Mouse (Mus musculus) neural tube, embryonic 12.5 days (tissue): ENCODE data around the gene Grtp1. TPM values are rescaled to one million over a fixed set of nuclear protein-coding genes. Genes with fewer than 3 reads are reported as not detected.

ENCODE experiments used
- ATAC-seq: fragments of 200-750 bp; cut with Nextera tagmentation; 2 replicates; pipeline ENCODE4 v1.8.0; 2017; ENCODE audit warnings: low read depth, mild to moderate bottlenecking, moderate TSS enrichment, moderate library complexity; ENCODE audit not compliant: low FRiP score
- H3K27ac ChIP-seq: fragments of 300-500 bp; sonication (generic); 2 replicates; pipeline ENCODE4 v1.5.1; 2016
- H3K27me3 ChIP-seq: fragments of 300-500 bp; sonication (generic); replicated peaks from 2 replicates; pipeline ENCODE4 v1.6.1; 2016; ENCODE audit warnings: mild to moderate bottlenecking
- H3K36me3 ChIP-seq: fragments of 300-500 bp; sonication (generic); 2 replicates; pipeline ENCODE4 v1.6.1; 2016; ENCODE audit warnings: mild to moderate bottlenecking
- H3K4me1 ChIP-seq: fragments of 300-500 bp; sonication (generic); 2 replicates; pipeline ENCODE4 v1.6.1; 2016
- H3K4me2 ChIP-seq: fragments of 300-500 bp; sonication (generic); replicated peaks from 2 replicates; pipeline ENCODE4 v1.6.1; 2016; ENCODE audit warnings: mild to moderate bottlenecking
- H3K4me3 ChIP-seq: fragments of 300-500 bp; sonication (generic); 2 replicates; pipeline ENCODE4 v1.5.1; 2016
- H3K9ac ChIP-seq: fragments of 300-500 bp; sonication (generic); 2 replicates; pipeline ENCODE4 v1.6.1; 2016; ENCODE audit warnings: mild to moderate bottlenecking
- H3K9me3 ChIP-seq: fragments of 300-500 bp; sonication (generic); 2 replicates; pipeline ENCODE4 v1.6.1; 2016; ENCODE audit warnings: mild to moderate bottlenecking
- WGBS: fragments of 180-500 bp; shearing (Covaris S2); methylation state at CpG from one replicate; pipeline ENCODE4 v1.1.7; 2016; 5-methylcytosine and 5-hydroxymethylcytosine counted together
- polyA plus RNA-seq: library from polyadenylated mRNA; unstranded; fragments of >200 nt; fragmentation: Nextera tagmentation; extraction: Ambion mirVana; gene quantifications from 2 replicates; pipeline ENCODE4 v1.2.1, GENCODE M21; 2016

The Grtp1 gene
- polyA plus RNA-seq, 1 experiment from 2014 or later = 11.3 TPM

DNA sequence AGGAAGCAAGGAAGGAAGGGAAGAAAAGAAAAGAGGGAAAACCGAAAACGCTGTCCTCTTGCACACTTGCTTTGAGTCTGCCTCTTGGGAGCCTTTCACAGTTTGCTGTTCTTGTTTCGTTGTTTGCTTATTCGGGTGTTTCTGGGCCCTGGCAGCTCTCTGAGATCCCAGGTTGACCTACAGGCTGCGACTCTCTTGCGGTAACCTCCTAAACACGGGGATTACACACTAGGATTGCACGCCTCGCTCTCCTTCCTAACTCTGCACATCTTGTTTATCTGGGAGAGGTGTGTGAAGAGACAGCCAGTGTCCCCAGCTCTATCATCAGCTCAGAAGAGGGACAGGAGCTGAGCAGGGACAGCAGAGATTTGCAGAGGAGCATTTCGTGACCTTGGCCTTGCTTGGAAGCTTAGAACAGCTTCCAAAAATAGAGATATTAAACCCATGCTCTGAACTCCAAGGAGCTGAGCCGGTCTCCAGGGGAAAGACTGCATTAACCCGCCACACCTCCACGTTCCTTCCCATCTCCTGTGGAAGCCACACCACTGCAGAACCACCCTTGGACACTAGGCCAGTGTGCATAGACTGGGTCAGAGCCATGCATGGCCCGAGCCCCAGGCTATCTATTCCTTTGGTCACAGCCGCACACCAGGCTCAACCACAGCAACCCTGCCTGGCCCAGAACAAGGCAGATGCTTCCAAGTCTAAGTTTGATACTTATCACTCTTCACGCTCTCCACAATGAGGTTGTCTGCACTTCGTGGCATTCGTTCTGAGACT, 19.3 kb downstream of the Grtp1 start:
- Histone ChIP-seq H3K36me3 (peaks cover 21% of the 10 kb centered on the region), H3K27me3 (no peaks in the 10 kb centered on the region), H3K9ac (no peak overlapping the region), H3K4me1 (no peaks in the 10 kb centered on the region), H3K4me2 (no peak overlapping the region), H3K27ac (no peak overlapping the region), H3K9me3 (no peaks in the 10 kb centered on the region), H3K4me3 (no peak overlapping the region)
- ATAC-seq = no peak
- 86% methylated on average over 18 of the region's 18 CpGs for WGBS

GRCm38 (mm10) chr8:13180408-13180807, 20.0 kb downstream of the Grtp1 start:
- H3K27me3 ChIP-seq = no peaks in the 10 kb centered on the region
- H3K4me3 ChIP-seq = no peak overlapping the region
- H3K9me3 ChIP-seq = no peaks in the 10 kb centered on the region
- H3K9ac ChIP-seq = no peak overlapping the region
- no peaks in the 10 kb centered on the region for H3K4me1 ChIP-seq
- H3K36me3 ChIP-seq = peaks cover 28% of the 10 kb centered on the region
- no peak overlapping the region for H3K27ac ChIP-seq
- WGBS = 87% methylated on average over 9 of the region's 9 CpGs
- no peak overlapping the region for H3K4me2 ChIP-seq
- no peak for ATAC-seq

DNA sequence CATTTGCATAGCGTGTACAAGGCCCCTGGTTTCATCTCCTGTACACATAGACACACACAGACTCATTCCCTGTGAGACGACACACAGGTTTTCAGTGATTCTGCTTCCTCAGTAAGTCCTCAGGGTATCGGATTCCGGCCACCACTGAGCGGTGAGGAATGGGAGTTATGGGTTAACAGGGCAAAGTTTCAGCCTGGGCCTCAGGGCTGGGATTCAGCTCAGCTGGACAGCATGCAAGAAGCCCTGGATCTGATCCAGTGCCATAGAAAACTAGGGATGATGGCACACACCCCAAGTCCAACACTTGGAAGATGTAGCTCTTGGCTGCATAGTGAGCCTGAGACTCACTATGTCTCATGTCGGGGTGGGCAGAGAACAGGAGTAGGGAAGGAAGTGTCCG, 20.5 kb downstream of the Grtp1 start:
- H3K4me3 ChIP-seq = no peak overlapping the region
- 88% methylated on average over 7 of the region's 7 CpGs for WGBS
- H3K27me3 ChIP-seq = no peaks in the 10 kb centered on the region
- no peak overlapping the region for H3K4me2 ChIP-seq
- H3K9me3 ChIP-seq = no peaks in the 10 kb centered on the region
- no peak overlapping the region for H3K27ac ChIP-seq
- H3K9ac ChIP-seq = no peak overlapping the region
- H3K36me3 ChIP-seq = peaks cover 33% of the 10 kb centered on the region
- no peak for ATAC-seq
- H3K4me1 ChIP-seq = no peaks in the 10 kb centered on the region

DNA sequence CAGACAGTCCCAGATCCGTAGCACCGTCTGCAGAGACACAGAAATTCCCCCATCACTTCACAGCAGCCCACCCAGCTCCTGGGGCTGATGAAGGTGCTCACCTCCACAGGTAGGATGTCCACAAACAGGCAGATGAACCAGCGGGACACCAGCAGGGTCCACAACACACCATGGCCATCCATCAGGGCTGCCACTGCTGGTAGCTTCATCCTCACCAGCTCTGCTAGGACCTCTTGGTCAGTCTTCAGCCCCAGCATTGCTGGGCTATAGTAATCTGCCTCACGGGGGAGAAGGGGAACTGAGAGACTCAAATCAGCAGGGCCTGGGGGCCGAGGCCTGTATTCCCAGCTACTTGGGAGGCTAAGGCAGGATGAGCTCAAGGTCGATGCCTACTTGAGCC, 20.9 kb downstream of the Grtp1 start:
- peaks cover 37% of the 10 kb centered on the region for H3K36me3 ChIP-seq
- H3K4me1 ChIP-seq = no peaks in the 10 kb centered on the region
- H3K27me3 ChIP-seq = no peaks in the 10 kb centered on the region
- H3K9ac ChIP-seq = no peak overlapping the region
- ATAC-seq = no peak
- H3K4me2 ChIP-seq = no peak overlapping the region
- H3K4me3 ChIP-seq = no peak overlapping the region
- no peak overlapping the region for H3K27ac ChIP-seq
- H3K9me3 ChIP-seq = no peaks in the 10 kb centered on the region
- 83% methylated on average over 6 of the region's 6 CpGs for WGBS

GRCm38 (mm10) chr8:13178137-13178536, 22.3 kb downstream of the Grtp1 start:
- ATAC-seq = no peak
- Histone ChIP-seq H3K9me3 (no peaks in the 10 kb centered on the region), H3K36me3 (peaks cover 50% of the 10 kb centered on the region), H3K27ac (no peak overlapping the region), H3K4me2 (no peak overlapping the region), H3K9ac (no peak overlapping the region), H3K27me3 (no peaks in the 10 kb centered on the region), H3K4me3 (no peak overlapping the region), H3K4me1 (no peaks in the 10 kb centered on the region)
- 93% methylated on average over 5 of the region's 5 CpGs for WGBS

DNA sequence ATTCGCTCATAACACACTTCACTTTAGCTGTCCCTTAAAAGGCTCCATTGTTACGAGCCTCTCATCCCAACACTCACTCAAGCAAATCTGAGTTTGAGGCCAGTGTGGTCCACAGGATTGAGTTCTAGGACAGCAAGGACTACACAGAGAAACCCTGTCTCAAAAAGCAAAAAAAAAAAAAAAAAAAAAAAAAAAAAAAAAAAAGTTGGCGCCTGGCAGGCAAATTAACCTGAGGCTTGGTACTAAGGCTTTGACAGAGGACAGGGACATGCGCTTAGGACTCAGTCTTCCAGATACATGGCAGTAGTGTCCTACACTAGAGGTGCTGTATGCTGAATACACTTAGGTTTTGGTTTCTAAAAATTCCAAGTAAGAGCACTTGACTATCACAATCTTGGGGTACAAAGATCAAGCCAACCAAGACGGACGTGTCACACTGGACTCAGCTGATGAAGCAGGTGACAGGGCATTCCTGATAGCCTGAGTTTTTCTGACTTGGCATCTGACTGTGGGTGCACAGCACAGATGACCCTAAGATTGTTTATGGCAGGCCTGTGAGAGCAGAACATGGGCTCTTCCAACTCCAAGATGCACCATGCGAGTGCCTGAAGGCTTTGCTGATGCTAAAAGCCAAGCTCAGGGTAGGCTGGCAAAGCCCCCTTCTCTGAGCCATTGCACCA, 23.1 kb downstream of the Grtp1 start:
- H3K9me3 ChIP-seq = no peaks in the 10 kb centered on the region
- H3K4me3 ChIP-seq = no peak overlapping the region
- no peaks in the 10 kb centered on the region for H3K27me3 ChIP-seq
- H3K4me1 ChIP-seq = no peaks in the 10 kb centered on the region
- 95% methylated on average over 7 of the region's 7 CpGs for WGBS
- no peak overlapping the region for H3K4me2 ChIP-seq
- peaks cover 58% of the 10 kb centered on the region for H3K36me3 ChIP-seq
- no peak overlapping the region for H3K9ac ChIP-seq
- no peak overlapping the region for H3K27ac ChIP-seq
- no peak for ATAC-seq

DNA sequence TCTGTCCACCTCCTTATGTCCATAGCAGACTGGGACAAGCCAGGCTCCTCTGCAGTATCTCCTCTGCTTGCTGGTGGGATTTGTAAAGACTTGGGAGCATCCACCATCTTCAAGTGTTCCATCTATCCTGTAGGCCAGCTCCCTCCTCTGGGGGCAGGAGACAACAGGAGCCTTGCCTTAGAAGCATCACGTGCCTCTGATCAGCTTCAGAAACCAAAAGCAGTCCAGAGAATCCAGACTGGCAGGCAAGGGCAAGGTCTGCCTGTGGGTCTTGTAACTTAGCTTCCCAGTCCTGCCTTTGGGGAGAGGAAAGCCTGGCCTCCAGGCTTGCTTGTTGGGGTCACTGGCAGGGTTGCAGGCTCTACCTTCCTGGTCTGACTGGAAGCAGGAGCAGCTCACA, 24.8 kb downstream of the Grtp1 start:
- Histone ChIP-seq H3K9me3 (no peaks in the 10 kb centered on the region), H3K27ac (no peak overlapping the region), H3K36me3 (peaks cover 75% of the 10 kb centered on the region), H3K27me3 (no peaks in the 10 kb centered on the region), H3K4me2 (no peak overlapping the region), H3K9ac (no peak overlapping the region), H3K4me3 (no peak overlapping the region), H3K4me1 (no peaks in the 10 kb centered on the region)
- ATAC-seq = no peak
- 80% methylated on average over 1 of the region's 1 CpGs for WGBS

GRCm38 (mm10) chr8:13174811-13175210, 25.6 kb downstream of the Grtp1 start:
- 94% methylated on average over 4 of the region's 4 CpGs for WGBS
- Histone ChIP-seq H3K27ac (no peak overlapping the region), H3K9me3 (no peaks in the 10 kb centered on the region), H3K27me3 (no peaks in the 10 kb centered on the region), H3K4me3 (no peak overlapping the region), H3K9ac (no peak overlapping the region), H3K4me1 (no peaks in the 10 kb centered on the region), H3K36me3 (peaks cover 83% of the 10 kb centered on the region), H3K4me2 (no peak overlapping the region)
- ATAC-seq = no peak

DNA sequence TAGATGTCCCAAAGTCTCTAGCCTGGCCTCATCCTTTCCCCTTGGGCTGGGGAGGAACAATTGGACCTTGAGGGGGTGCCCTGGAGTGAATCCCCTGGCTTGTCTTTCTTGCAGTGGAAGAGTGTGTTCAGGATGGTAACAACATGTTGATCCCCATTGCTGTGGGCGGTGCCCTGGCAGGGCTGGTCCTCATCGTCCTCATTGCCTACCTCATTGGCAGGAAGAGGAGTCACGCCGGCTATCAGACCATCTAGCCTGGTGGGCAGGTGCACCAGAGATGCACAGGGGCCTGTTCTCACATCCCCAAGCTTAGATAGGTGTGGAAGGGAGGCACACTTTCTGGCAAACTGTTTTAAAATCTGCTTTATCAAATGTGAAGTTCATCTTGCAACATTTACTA, 26.1 kb downstream of the Grtp1 start:
- no peak overlapping the region for H3K4me3 ChIP-seq
- H3K27ac ChIP-seq = no peak overlapping the region
- WGBS = 80% methylated on average over 4 of the region's 4 CpGs
- H3K9ac ChIP-seq = no peak overlapping the region
- H3K4me2 ChIP-seq = no peak overlapping the region
- no peaks in the 10 kb centered on the region for H3K27me3 ChIP-seq
- no peak for ATAC-seq
- peaks cover 88% of the 10 kb centered on the region for H3K36me3 ChIP-seq
- no peaks in the 10 kb centered on the region for H3K9me3 ChIP-seq
- no peaks in the 10 kb centered on the region for H3K4me1 ChIP-seq

DNA sequence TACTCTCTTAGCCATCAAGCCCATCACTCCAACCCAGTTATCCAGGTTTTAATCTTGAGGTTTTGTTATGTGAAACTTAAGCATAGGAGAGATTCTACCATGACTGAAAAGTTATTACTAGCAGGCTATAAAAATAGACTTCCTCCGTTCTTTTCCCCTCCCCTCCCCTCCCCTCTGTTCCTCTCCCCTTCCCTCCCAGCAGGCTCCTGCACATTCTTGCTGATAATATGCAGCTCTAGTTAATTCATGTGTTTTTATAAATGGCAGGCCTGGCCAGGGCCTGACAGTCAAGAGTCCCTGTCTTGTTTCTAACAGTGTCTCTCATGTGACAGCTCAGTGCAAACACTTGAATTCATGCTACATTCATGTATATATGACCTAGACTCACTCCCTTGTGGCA, 29.9 kb downstream of the Grtp1 start:
- Histone ChIP-seq H3K9me3 (no peaks in the 10 kb centered on the region), H3K27ac (no peak overlapping the region), H3K4me3 (no peak overlapping the region), H3K9ac (no peak overlapping the region), H3K4me1 (no peaks in the 10 kb centered on the region), H3K36me3 (peaks cover 89% of the 10 kb centered on the region), H3K27me3 (no peaks in the 10 kb centered on the region), H3K4me2 (no peak overlapping the region)
- 81% methylated on average over 1 of the region's 1 CpGs for WGBS
- no peak for ATAC-seq

DNA sequence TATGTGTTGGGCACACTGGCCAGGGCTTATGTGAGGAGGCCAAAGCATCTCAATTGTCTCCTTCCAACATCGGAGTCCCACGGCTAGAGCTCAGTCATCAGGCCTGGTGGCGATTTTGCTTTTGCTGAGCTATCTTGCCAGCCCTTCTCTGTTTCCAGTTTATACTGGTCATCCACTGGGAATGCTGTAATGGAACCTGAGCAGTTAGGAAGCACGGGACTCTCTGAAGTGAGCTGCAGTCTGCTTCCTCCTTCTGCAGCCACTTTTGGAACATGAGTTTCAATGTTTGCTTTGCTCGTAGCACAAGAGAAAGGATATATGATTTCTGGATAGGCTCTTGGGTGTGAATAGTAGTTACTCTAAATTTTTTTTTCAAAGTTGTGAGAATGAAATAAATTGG, 36.1 kb downstream of the Grtp1 start:
- H3K4me2 ChIP-seq = no peak overlapping the region
- H3K36me3 ChIP-seq = peaks cover 28% of the 10 kb centered on the region
- ATAC-seq = no peak
- no peak overlapping the region for H3K27ac ChIP-seq
- H3K9me3 ChIP-seq = no peaks in the 10 kb centered on the region
- no peak overlapping the region for H3K9ac ChIP-seq
- WGBS = 96% methylated on average over 5 of the region's 5 CpGs
- H3K27me3 ChIP-seq = no peaks in the 10 kb centered on the region
- no peak overlapping the region for H3K4me3 ChIP-seq
- peaks cover 17% of the 10 kb centered on the region for H3K4me1 ChIP-seq

- H3K4me1 ChIP-seq = peaks cover 18% of the 10 kb centered on the region
- no peaks in the 10 kb centered on the region for H3K27me3 ChIP-seq
- ATAC-seq = no peak
- H3K9me3 ChIP-seq = no peaks in the 10 kb centered on the region
- H3K4me2 ChIP-seq = no peak overlapping the region
- H3K27ac ChIP-seq = no peak overlapping the region
- 90% methylated on average over 1 of the region's 1 CpGs for WGBS
- no peak overlapping the region for H3K4me3 ChIP-seq
- H3K36me3 ChIP-seq = peaks cover 20% of the 10 kb centered on the region
- H3K9ac ChIP-seq = peak overlapping the region; percentile 29; the same call in 1 of the 2 replicates
Measured at GRCm38 (mm10) chr8:13163563-13163962, 36.9 kb downstream of the Grtp1 start.

- no peaks in the 10 kb centered on the region for H3K9me3 ChIP-seq
- 81% methylated on average over 6 of the region's 6 CpGs for WGBS
- H3K27ac ChIP-seq = no peak overlapping the region
- no peak overlapping the region for H3K4me3 ChIP-seq
- no peak overlapping the region for H3K9ac ChIP-seq
- 0 out of 2 replicates have a peak, but pooled peaks cover 5% of the 10 kb centered on the region for H3K36me3 ChIP-seq
- ATAC-seq = no peak
- no peaks in the 10 kb centered on the region for H3K27me3 ChIP-seq
- H3K4me1 ChIP-seq = peaks cover 21% of the 10 kb centered on the region
- H3K4me2 ChIP-seq = no peak overlapping the region
Measured at GRCm38 (mm10) chr8:13162098-13162497, 38.3 kb downstream of the Grtp1 start.
